Mouse (Mus musculus) hindbrain, embryonic 12.5 days (tissue): Measurements from ENCODE around the gene Zfp575. TPM values are rescaled to one million over a fixed set of nuclear protein-coding genes. Genes with fewer than 3 reads are reported as not detected.

Experiments used
- ATAC-seq: fragments of 200-750 bp; cut with Nextera tagmentation; 2 replicates; pipeline ENCODE4 v1.8.0; 2017; ENCODE audit warnings: moderate TSS enrichment; ENCODE audit not compliant: low FRiP score
- H3K27ac ChIP-seq: fragments of 300-500 bp; sonication (generic); 2 replicates; pipeline ENCODE4 v1.5.1; 2016; ENCODE audit warnings: mild to moderate bottlenecking
- H3K27me3 ChIP-seq: fragments of 300-500 bp; sonication (generic); 2 replicates; pipeline ENCODE4 v1.6.1; 2016; ENCODE audit warnings: mild to moderate bottlenecking
- H3K36me3 ChIP-seq: fragments of 300-500 bp; sonication (generic); 2 replicates; pipeline ENCODE4 v1.6.1; 2016; ENCODE audit warnings: mild to moderate bottlenecking
- H3K4me1 ChIP-seq: fragments of 300-500 bp; sonication (generic); 2 replicates; pipeline ENCODE4 v1.6.1; 2016
- H3K4me2 ChIP-seq: fragments of 300-500 bp; sonication (generic); replicated peaks from 2 replicates; pipeline ENCODE4 v1.6.1; 2016; ENCODE audit warnings: mild to moderate bottlenecking
- H3K4me3 ChIP-seq: fragments of 300-500 bp; sonication (generic); 2 replicates; pipeline ENCODE4 v1.5.1; 2016; ENCODE audit warnings: mild to moderate bottlenecking
- H3K9ac ChIP-seq: fragments of 300-500 bp; sonication (generic); 2 replicates; pipeline ENCODE4 v1.6.1; 2016; ENCODE audit warnings: mild to moderate bottlenecking, moderate library complexity
- H3K9me3 ChIP-seq: fragments of 300-500 bp; sonication (generic); replicated peaks from 2 replicates; pipeline ENCODE4 v1.6.1; 2016; ENCODE audit warnings: mild to moderate bottlenecking
- WGBS: fragments of 180-500 bp; shearing (Covaris S2); methylation state at CpG from one replicate; pipeline ENCODE4 v1.1.7; 2016; 5-methylcytosine and 5-hydroxymethylcytosine counted together
- polyA plus RNA-seq: library from polyadenylated mRNA; unstranded; fragments of >200 nt; fragmentation: Nextera tagmentation; extraction: Ambion mirVana; gene quantifications from 2 replicates; pipeline ENCODE4 v1.2.1, GENCODE M21; 2016

Gene Zfp575
- polyA plus RNA-seq, 1 experiment from 2014 or later = 5.1 TPM

GRCm38 (mm10) chr7:24574224-24574796 lies 13.1 kb downstream of the Zfp575 start:
- H3K27me3 ChIP-seq = no peaks in the 10 kb centered on the region
- H3K9me3 ChIP-seq = no peaks in the 10 kb centered on the region
- WGBS = 61% methylated on average over 12 of the region's 12 CpGs
- no peak overlapping the region for H3K9ac ChIP-seq
- no peak overlapping the region for H3K27ac ChIP-seq
- H3K4me1 ChIP-seq = no peaks in the 10 kb centered on the region
- no peak overlapping the region for H3K4me2 ChIP-seq
- H3K4me3 ChIP-seq = no peak overlapping the region
- peaks cover 30% of the 10 kb centered on the region for H3K36me3 ChIP-seq
- no peak for ATAC-seq

DNA sequence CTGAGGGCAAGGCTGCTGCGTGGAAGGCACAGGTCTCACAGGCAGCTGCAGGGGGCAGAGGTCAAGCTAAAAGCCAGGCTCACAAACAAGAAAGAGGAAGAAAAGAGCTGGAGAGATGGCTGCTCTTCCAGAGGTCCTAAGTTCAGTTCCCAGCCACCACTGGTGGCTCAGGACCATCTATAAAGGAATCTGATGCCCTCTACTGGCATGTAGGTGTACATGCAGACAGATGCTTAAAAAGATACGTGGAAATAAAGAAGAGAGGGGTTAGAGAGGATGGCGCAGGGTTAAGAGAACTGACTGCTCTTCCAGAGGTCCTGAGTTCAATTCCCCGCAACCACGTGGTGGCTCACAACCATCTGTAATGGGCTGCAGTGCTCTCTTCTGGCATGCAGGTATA lies 15.0 kb downstream of the Zfp575 start:
- no peak overlapping the region for H3K4me2 ChIP-seq
- no peaks in the 10 kb centered on the region for H3K4me1 ChIP-seq
- no peak overlapping the region for H3K9ac ChIP-seq
- H3K27ac ChIP-seq = no peak overlapping the region
- H3K9me3 ChIP-seq = no peaks in the 10 kb centered on the region
- H3K27me3 ChIP-seq = no peaks in the 10 kb centered on the region
- no peak overlapping the region for H3K4me3 ChIP-seq
- no peak for ATAC-seq
- WGBS = 53% methylated on average over 5 of the region's 5 CpGs
- H3K36me3 ChIP-seq = peaks cover 43% of the 10 kb centered on the region

- Histone ChIP-seq H3K4me3 (no peak overlapping the region), H3K4me1 (no peaks in the 10 kb centered on the region), H3K36me3 (peaks cover 57% of the 10 kb centered on the region), H3K4me2 (no peak overlapping the region), H3K27me3 (no peaks in the 10 kb centered on the region), H3K9ac (no peak overlapping the region), H3K9me3 (no peaks in the 10 kb centered on the region), H3K27ac (no peak overlapping the region)
- 84% methylated on average over 4 of the region's 4 CpGs for WGBS
- no peak for ATAC-seq
Observed at GRCm38 (mm10) chr7:24571071-24571470, 16.4 kb downstream of the Zfp575 start.

GRCm38 (mm10) chr7:24568512-24568911 lies 18.9 kb downstream of the Zfp575 start:
- Histone ChIP-seq H3K4me3 (no peak overlapping the region), H3K9ac (no peak overlapping the region), H3K36me3 (peaks cover 66% of the 10 kb centered on the region), H3K4me2 (no peak overlapping the region), H3K27ac (no peak overlapping the region), H3K9me3 (no peaks in the 10 kb centered on the region), H3K27me3 (no peaks in the 10 kb centered on the region), H3K4me1 (no peaks in the 10 kb centered on the region)
- WGBS = 94% methylated on average over 4 of the region's 4 CpGs
- no peak for ATAC-seq

DNA sequence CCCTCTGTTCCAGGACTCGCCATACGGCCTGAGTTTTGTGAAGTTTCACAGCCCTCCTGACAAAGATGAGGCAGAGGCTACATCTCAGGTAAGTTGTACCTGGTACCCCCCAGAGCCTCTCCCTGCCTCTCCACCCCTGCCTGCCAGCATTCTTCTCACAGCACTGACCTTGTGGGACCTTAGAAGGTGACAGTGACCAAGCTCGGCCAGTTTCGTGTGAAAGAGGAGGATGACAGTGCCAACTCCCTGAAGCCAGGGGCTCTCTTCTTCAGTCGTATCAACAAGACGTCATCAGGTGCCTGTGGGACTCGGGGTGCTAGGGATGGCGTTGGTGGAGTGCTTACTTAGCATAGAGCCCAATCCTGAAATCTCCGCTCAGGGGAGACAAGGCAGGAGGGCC lies 21.2 kb downstream of the Zfp575 start:
- peaks cover 67% of the 10 kb centered on the region for H3K36me3 ChIP-seq
- H3K4me1 ChIP-seq = no peaks in the 10 kb centered on the region
- no peaks in the 10 kb centered on the region for H3K27me3 ChIP-seq
- H3K4me3 ChIP-seq = no peak overlapping the region
- no peak overlapping the region for H3K4me2 ChIP-seq
- H3K9ac ChIP-seq = no peak overlapping the region
- H3K9me3 ChIP-seq = no peaks in the 10 kb centered on the region
- 95% methylated on average over 9 of the region's 9 CpGs for WGBS
- H3K27ac ChIP-seq = no peak overlapping the region
- ATAC-seq = no peak

DNA sequence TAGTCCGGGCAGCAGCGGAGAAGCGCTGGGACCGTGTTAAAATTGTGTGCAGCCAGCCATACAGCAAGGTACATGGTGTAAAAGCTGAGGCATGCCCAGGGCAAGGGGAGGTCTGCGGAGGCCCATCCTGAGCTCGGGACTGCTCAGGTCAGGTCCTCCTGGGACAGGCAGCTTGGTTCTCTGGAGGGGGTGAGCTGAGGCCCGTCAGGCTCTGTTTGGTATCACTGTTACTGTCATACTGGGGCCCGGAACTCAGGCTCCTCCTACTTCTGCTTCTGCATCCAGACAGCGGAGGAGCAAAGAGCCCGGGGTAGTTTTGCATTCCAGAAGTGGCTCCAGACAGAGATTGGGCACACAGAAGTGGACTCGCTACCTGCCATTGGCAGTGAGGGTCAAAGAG lies 21.8 kb downstream of the Zfp575 start:
- ATAC-seq = no peak
- H3K4me2 ChIP-seq = no peak overlapping the region
- H3K36me3 ChIP-seq = peaks cover 68% of the 10 kb centered on the region
- no peaks in the 10 kb centered on the region for H3K27me3 ChIP-seq
- no peak overlapping the region for H3K27ac ChIP-seq
- H3K9ac ChIP-seq = no peak overlapping the region
- 94% methylated on average over 11 of the region's 11 CpGs for WGBS
- no peak overlapping the region for H3K4me3 ChIP-seq
- H3K9me3 ChIP-seq = no peaks in the 10 kb centered on the region
- no peaks in the 10 kb centered on the region for H3K4me1 ChIP-seq

DNA sequence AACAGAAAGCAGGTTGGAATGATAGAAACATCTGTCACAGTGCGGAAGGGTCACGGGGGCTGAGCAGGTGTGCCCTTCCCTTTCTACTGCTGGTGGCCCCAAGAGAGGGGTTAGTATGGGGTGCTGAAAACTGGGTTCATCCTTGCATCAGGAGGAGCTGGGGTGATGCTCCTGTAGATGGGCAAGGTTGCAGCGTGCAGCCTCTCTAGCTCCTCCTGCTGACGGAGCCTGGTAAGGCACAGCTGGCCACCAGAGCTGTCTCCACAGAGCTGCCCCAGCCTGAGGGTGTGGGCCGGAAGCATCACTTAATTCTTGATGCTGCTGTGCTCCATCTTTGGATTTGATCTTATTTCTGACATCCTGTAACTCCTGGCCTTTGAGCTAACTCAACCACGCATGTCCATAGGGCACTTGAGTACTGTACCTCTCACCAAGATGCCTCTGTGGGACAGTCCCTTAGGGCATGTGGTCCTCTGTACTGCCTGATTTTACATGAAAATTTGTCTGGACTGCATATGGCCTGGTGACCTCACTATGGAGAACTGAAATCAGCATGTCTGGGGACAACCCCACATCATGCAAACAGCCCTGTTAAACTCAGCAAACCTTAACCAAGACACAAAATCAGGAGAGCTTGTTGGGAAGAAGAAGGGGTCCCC lies 22.7 kb downstream of the Zfp575 start:
- Histone ChIP-seq H3K4me1 (no peaks in the 10 kb centered on the region), H3K27ac (no peak overlapping the region), H3K27me3 (no peaks in the 10 kb centered on the region), H3K9ac (no peak overlapping the region), H3K4me2 (no peak overlapping the region), H3K4me3 (no peak overlapping the region), H3K36me3 (peaks cover 68% of the 10 kb centered on the region), H3K9me3 (no peaks in the 10 kb centered on the region)
- WGBS = 64% methylated on average over 6 of the region's 6 CpGs
- peak; percentile 42; the same call in 1 of the 2 replicates for ATAC-seq

GRCm38 (mm10) chr7:24563837-24564206 lies 23.6 kb downstream of the Zfp575 start:
- no peak overlapping the region for H3K4me3 ChIP-seq
- 83% methylated on average over 4 of the region's 4 CpGs for WGBS
- no peak; the same call in 1 of the 2 replicates for ATAC-seq
- H3K9ac ChIP-seq = no peak overlapping the region
- no peaks in the 10 kb centered on the region for H3K27me3 ChIP-seq
- H3K27ac ChIP-seq = no peak overlapping the region
- peaks cover 73% of the 10 kb centered on the region for H3K36me3 ChIP-seq
- H3K4me2 ChIP-seq = no peak overlapping the region
- no peaks in the 10 kb centered on the region for H3K4me1 ChIP-seq
- H3K9me3 ChIP-seq = no peaks in the 10 kb centered on the region

DNA sequence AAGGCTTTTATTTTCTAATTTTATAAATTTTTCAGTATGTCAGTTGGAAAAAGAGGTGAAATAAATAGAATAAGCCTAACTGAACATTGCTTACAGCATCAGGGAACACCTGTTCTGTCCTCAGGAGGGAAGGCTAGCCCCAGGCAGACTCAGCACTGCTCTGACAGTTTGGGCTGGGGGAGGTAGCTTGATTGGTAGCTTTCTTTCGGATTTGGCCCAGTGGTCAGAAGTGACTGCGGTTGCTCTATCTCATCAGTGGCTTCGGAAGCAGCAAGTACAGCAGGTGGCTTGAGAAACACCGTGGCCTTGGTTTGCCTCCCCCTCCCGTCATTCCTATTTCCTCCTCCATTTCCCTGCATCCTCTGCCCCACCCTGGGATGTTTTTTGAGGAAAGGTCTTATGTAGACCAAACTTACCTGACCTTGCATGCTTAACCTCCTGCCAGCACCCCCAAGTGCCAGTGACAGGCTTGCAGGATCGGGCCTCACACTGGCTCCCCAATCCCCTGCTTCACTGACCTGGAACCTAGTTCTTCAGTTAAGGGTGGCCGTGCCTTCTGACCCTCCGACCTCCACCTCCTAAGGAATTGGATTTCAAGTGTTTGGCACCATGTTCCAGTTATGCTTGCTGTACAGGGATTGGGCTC lies 24.1 kb downstream of the Zfp575 start:
- H3K27me3 ChIP-seq = no peaks in the 10 kb centered on the region
- 93% methylated on average over 8 of the region's 8 CpGs for whole genome bisulfite sequencing
- peaks cover 68% of the 10 kb centered on the region for H3K36me3 ChIP-seq
- ATAC-seq = no peak
- H3K9me3 ChIP-seq = no peaks in the 10 kb centered on the region
- H3K4me2 ChIP-seq = no peak overlapping the region
- no peak overlapping the region for H3K27ac ChIP-seq
- no peak overlapping the region for H3K9ac ChIP-seq
- H3K4me1 ChIP-seq = no peaks in the 10 kb centered on the region
- no peak overlapping the region for H3K4me3 ChIP-seq

DNA sequence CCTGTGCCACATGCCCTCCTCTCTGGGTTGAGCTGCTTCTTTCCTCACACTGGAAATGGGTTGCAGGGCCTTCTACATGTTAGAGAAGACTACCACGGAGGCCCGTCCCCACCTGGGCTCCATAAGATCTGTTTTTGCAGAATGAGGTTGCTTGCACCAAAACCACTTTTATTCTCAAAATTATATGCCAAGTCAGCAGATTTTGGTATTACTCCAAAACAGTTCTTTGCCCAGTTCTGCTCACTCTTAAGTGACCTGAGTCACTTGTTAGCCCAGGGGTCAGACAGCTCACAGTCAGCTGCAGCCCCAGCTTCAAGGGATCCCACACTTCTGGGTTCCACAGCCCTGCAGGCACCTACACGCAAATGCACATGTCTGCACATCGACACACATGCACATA lies 26.0 kb downstream of the Zfp575 start:
- no peak for ATAC-seq
- H3K27ac ChIP-seq = no peak overlapping the region
- H3K36me3 ChIP-seq = peaks cover 53% of the 10 kb centered on the region
- H3K27me3 ChIP-seq = no peaks in the 10 kb centered on the region
- H3K4me1 ChIP-seq = no peaks in the 10 kb centered on the region
- H3K4me3 ChIP-seq = no peak overlapping the region
- H3K9ac ChIP-seq = no peak overlapping the region
- WGBS = 91% methylated on average over 4 of the region's 4 CpGs
- H3K4me2 ChIP-seq = no peak overlapping the region
- no peaks in the 10 kb centered on the region for H3K9me3 ChIP-seq

GRCm38 (mm10) chr7:24555786-24556185 lies 31.7 kb downstream of the Zfp575 start:
- no peak for ATAC-seq
- H3K4me2 ChIP-seq = no peak overlapping the region
- no peaks in the 10 kb centered on the region for H3K4me1 ChIP-seq
- no peak overlapping the region for H3K4me3 ChIP-seq
- H3K9me3 ChIP-seq = no peaks in the 10 kb centered on the region
- no peak overlapping the region for H3K9ac ChIP-seq
- peaks cover 52% of the 10 kb centered on the region for H3K36me3 ChIP-seq
- H3K27me3 ChIP-seq = no peaks in the 10 kb centered on the region
- 94% methylated on average over 10 of the region's 10 CpGs for WGBS
- H3K27ac ChIP-seq = no peak overlapping the region

- H3K4me3 ChIP-seq = no peak overlapping the region
- H3K36me3 ChIP-seq = peaks cover 60% of the 10 kb centered on the region
- no peak overlapping the region for H3K27ac ChIP-seq
- H3K27me3 ChIP-seq = no peaks in the 10 kb centered on the region
- no peaks in the 10 kb centered on the region for H3K9me3 ChIP-seq
- H3K4me2 ChIP-seq = no peak overlapping the region
- peaks cover 10% of the 10 kb centered on the region for H3K4me1 ChIP-seq
- H3K9ac ChIP-seq = no peak overlapping the region
- no peak for ATAC-seq
- WGBS = 92% methylated on average over 12 of the region's 12 CpGs
Observed at GRCm38 (mm10) chr7:24551985-24552759, 35.3 kb downstream of the Zfp575 start.
